Mouse (Mus musculus) forebrain, embryonic 15.5 days (tissue): ENCODE data around the gene AC134908.4. TPM values are rescaled to one million over a fixed set of nuclear protein-coding genes. Genes with fewer than 3 reads are reported as not detected.

ENCODE experiments used
- ATAC-seq: fragments of 200-750 bp; cut with Nextera tagmentation; replicated peaks from 2 replicates; pipeline ENCODE4 v1.8.0; 2017; ENCODE audit warnings: mild to moderate bottlenecking, moderate TSS enrichment, moderate library complexity
- H3K27ac ChIP-seq: fragments of 300-500 bp; sonication (generic); replicated peaks from 2 replicates; pipeline ENCODE4 v1.5.1; 2015; ENCODE audit warnings: mild to moderate bottlenecking, inconsistent platforms
- H3K27me3 ChIP-seq: fragments of 300-500 bp; sonication (generic); 2 replicates; pipeline ENCODE4 v1.6.1; 2015; ENCODE audit warnings: inconsistent platforms
- H3K36me3 ChIP-seq: fragments of 300-500 bp; sonication (generic); 2 replicates; pipeline ENCODE4 v1.6.1; 2015; ENCODE audit warnings: mild to moderate bottlenecking, inconsistent platforms
- H3K4me1 ChIP-seq: fragments of 300-500 bp; sonication (generic); 2 replicates; pipeline ENCODE4 v1.6.1; 2015; ENCODE audit warnings: inconsistent platforms
- H3K4me2 ChIP-seq: fragments of 300-500 bp; sonication (generic); replicated peaks from 2 replicates; pipeline ENCODE4 v1.6.1; 2015; ENCODE audit warnings: mild to moderate bottlenecking, inconsistent platforms
- H3K4me3 ChIP-seq: fragments of 300-500 bp; sonication (generic); 2 replicates; pipeline ENCODE4 v1.5.1; 2015; ENCODE audit warnings: mild to moderate bottlenecking, inconsistent platforms
- H3K9ac ChIP-seq: fragments of 300-500 bp; sonication (generic); replicated peaks from 2 replicates; pipeline ENCODE4 v1.6.1; 2015; ENCODE audit warnings: mild to moderate bottlenecking, inconsistent platforms
- H3K9me3 ChIP-seq: fragments of 300-500 bp; sonication (generic); 2 replicates; pipeline ENCODE4 v1.6.1; 2016; ENCODE audit warnings: inconsistent platforms
- WGBS: fragments of 180-500 bp; shearing (Covaris S2); methylation state at CpG from one replicate; pipeline ENCODE4 v1.1.7; 2015; ENCODE audit warnings: mixed read lengths; 5-methylcytosine and 5-hydroxymethylcytosine counted together
- polyA plus RNA-seq: library from polyadenylated mRNA; unstranded; fragments of >200 nt; fragmentation: Nextera tagmentation; extraction: Ambion mirVana; gene quantifications from 2 replicates; pipeline ENCODE4 v1.2.1, GENCODE M21; 2015

Gene AC134908.4
- polyA plus RNA-seq, 1 experiment from 2014 or later: not detected

DNA sequence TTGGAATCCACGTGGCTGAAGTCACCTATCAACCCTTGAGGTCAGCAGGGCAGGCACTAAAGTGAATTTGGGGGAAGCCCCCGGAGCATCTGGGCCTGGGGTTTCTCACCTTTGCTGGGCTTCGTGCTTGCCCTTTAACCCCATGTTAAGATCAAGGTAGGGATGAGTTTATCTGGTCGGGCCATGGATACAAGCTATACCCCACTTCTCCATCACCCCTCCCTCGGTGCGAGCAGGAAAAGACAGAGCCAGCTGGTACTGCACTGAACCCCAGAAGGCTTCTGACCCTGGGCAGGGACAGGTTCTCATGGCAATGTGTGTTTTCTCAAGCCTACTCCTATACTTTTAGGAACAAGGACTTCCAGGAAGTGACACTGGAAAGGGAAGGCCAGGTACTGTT lies 14.1 kb downstream of the AC134908.4 start:
- H3K27me3 ChIP-seq: no peaks in the 10 kb centered on the region
- H3K9me3 ChIP-seq: no peaks in the 10 kb centered on the region
- no peak for ATAC-seq
- no peak overlapping the region for H3K4me3 ChIP-seq
- no peak overlapping the region for H3K27ac ChIP-seq
- 86% methylated on average over 6 of the region's 6 CpGs for WGBS
- H3K36me3 ChIP-seq: peaks cover 43% of the 10 kb centered on the region
- peaks cover 21% of the 10 kb centered on the region for H3K4me1 ChIP-seq
- H3K9ac ChIP-seq: no peak overlapping the region
- H3K4me2 ChIP-seq: no peak overlapping the region

DNA sequence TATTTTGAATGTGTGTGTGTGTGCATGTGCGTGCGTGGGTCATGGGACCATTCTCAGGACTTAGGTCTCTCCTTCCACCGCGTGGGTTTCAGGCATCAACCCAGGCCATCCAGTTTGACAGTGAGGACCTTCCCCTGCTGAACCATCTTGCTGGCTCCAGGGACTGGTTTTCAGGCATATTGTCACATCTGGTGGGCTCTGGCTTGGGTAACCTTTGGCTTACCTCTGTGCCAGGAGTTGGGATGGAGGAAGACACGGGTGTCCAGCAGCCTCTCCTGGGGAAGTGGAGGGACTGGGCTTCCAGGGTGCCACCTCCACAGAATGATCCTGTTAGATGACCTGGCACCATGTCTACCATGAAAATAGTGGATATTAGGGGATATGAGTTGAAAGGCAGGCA lies 17.5 kb downstream of the AC134908.4 start:
- H3K27ac ChIP-seq: no peak overlapping the region
- peaks cover 14% of the 10 kb centered on the region for H3K4me1 ChIP-seq
- 94% methylated on average over 5 of the region's 5 CpGs for WGBS
- no peak for ATAC-seq
- peaks cover 37% of the 10 kb centered on the region for H3K36me3 ChIP-seq
- H3K4me3 ChIP-seq: no peak overlapping the region
- no peak overlapping the region for H3K9ac ChIP-seq
- no peaks in the 10 kb centered on the region for H3K9me3 ChIP-seq
- no peaks in the 10 kb centered on the region for H3K27me3 ChIP-seq
- no peak overlapping the region for H3K4me2 ChIP-seq

DNA sequence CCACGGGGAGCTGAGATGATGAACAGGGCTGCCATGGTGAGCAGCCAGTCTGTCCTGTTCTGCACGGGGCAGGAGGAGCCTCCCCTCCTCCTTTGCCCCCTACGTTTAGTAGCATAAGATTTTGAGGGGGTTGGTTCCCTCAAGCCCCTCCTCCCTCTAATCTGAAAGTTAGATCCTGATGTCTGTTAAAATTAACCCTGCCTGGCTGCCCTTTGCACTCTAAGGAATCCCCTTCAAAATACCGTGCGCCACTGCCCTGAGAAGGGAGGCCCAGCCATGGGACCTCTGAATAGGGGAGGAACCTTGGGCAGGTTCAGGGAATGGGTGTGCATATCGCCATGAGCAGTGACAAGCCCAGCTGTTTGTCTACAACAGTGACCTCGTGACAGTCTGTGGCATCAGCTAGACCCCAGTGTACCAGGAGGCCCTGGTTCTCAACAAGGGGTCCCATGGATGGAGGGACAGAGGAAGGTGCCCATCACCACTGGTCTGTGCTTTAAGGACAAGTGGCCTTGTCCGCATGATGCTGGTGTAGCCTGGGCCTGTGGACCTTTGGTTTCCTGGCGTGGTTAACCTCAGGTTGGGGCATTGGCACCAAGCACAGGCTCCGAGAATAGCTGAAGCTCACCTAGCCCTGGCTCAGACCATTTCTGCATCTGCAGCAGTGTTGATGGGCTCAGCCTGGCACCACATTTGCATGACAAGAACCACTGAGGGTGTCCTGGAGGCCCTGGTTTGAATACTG lies 20.0 kb downstream of the AC134908.4 start:
- WGBS: 78% methylated on average over 10 of the region's 10 CpGs
- no peaks in the 10 kb centered on the region for H3K27me3 ChIP-seq
- H3K36me3 ChIP-seq: peaks cover 13% of the 10 kb centered on the region
- no peaks in the 10 kb centered on the region for H3K9me3 ChIP-seq
- no peak overlapping the region for H3K27ac ChIP-seq
- peaks cover 14% of the 10 kb centered on the region for H3K4me1 ChIP-seq
- no peak overlapping the region for H3K4me3 ChIP-seq
- no peak for ATAC-seq
- no peak overlapping the region for H3K9ac ChIP-seq
- no peak overlapping the region for H3K4me2 ChIP-seq

DNA sequence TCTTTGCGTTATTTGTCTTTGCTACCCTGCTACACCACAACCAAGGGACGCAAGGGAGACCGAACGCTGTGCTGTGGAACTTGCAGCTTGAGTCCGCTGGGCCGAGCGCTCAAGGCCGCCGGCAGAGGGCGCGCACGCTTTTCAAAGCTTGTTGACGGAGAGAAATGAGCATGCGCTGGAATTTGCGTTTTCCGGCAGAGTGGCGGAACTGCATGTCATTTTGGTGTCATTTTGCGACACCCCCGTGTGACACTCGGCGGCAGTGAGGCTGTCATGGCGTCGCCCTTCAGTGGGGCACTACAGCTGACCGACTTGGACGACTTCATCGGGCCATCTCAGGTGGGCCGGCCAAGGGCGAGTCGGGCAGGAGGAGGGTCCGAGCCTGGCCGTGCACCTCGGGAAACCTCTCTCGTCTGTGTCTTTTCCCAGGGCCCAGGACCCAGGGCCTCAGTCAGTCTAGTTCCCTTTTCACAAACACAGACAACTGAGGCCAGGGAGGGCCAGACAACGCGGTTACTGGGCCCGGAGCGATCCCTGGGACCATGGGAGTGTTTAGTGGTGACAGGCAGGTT lies 21.8 kb downstream of the AC134908.4 start, which contains the start of gene Narfl:
Gene Narfl (plus strand): TSS at position 228 of the 572 bp plus-strand sequence.
- under 1% methylated on average over 37 of the region's 37 CpGs for WGBS
- Histone ChIP-seq H3K4me2 (peak within 1 kb of the TSS; percentile 72), H3K36me3 (peaks cover 3% of the 10 kb centered on the region; the same call in 1 of the 2 replicates), H3K27ac (no peak within 1 kb of the TSS), H3K27me3 (no peaks in the 10 kb centered on the region), H3K9ac (peak within 1 kb of the TSS; percentile 78), H3K4me3 (peak within 1 kb of the TSS; percentile 68), H3K4me1 (peaks cover 14% of the 10 kb centered on the region), H3K9me3 (no peaks in the 10 kb centered on the region)
- ATAC-seq: peak; percentile 88

DNA sequence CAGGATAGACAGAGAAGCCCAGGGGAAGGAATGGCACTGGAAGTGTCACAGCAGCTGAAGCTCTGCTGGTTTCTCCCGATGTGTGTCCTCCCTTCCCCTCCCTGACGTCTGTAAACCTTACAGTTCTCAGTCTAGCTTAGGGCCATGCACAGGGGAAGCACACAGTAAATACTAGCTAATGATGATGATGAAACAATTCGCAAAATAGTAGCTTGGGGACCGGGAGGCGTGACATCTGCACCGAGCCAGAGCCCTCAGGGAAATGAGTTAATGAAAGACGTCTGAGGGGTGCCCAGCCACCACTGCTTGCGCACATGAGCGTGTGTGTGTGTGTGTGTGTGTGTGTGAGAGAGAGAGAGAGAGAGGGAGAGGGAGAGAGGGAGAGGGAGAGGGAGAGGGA lies 26.1 kb downstream of the AC134908.4 start:
- no peaks in the 10 kb centered on the region for H3K36me3 ChIP-seq
- H3K4me1 ChIP-seq: peaks cover 13% of the 10 kb centered on the region
- ATAC-seq: no peak
- no peaks in the 10 kb centered on the region for H3K9me3 ChIP-seq
- H3K4me3 ChIP-seq: no peak overlapping the region
- no peak overlapping the region for H3K9ac ChIP-seq
- no peak overlapping the region for H3K27ac ChIP-seq
- WGBS: 50% methylated on average over 9 of the region's 9 CpGs
- no peaks in the 10 kb centered on the region for H3K27me3 ChIP-seq
- H3K4me2 ChIP-seq: no peak overlapping the region

DNA sequence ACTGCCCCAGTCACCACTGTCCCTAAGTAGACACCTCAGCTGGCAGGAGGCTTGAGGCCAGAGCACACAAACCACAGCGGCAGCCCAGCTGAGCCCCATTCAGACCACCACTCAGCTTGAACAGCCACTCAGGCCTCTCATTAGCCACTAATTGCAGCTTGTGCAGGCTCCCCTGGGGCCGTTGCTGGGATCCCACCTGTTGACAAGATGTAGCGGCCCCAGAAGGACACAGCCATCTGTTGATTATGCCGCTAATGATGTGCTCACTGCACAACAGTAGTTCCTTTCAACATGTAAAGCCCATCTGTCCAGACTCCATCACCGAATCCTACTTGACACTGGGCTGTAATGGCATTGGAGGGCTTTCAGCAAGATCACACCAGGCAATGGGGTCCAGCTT lies 29.6 kb downstream of the AC134908.4 start:
- no peak overlapping the region for H3K4me3 ChIP-seq
- no peak overlapping the region for H3K9ac ChIP-seq
- H3K4me1 ChIP-seq: peaks cover 5% of the 10 kb centered on the region; the same call in 1 of the 2 replicates
- H3K4me2 ChIP-seq: no peak overlapping the region
- H3K27me3 ChIP-seq: no peaks in the 10 kb centered on the region
- H3K36me3 ChIP-seq: no peaks in the 10 kb centered on the region
- ATAC-seq: no peak
- H3K27ac ChIP-seq: no peak overlapping the region
- H3K9me3 ChIP-seq: no peaks in the 10 kb centered on the region
- 10% methylated on average over 5 of the region's 5 CpGs for WGBS

DNA sequence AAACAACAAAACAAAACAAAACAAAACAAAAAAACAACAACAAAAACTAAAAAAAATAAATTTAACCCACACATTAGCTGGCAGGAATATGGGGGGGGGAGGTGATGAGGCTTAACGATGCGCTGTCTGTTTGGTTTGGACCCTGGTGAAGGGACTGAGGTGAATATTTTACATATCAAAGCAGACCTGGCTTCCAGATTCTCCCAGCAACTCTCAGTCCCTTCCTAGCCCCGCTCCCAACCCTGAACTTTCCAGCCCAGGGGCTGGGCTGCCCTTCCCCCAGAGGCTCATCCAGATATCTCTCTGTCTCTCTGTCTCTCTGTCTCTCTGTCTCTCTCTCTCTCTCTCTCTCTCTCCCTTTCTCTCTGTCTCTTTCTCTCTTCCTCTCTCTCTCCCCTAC lies 32.9 kb downstream of the AC134908.4 start:
- Histone ChIP-seq H3K9me3 (no peaks in the 10 kb centered on the region), H3K4me2 (no peak overlapping the region), H3K36me3 (no peaks in the 10 kb centered on the region), H3K4me1 (peaks cover 5% of the 10 kb centered on the region; the same call in 1 of the 2 replicates), H3K27ac (no peak overlapping the region), H3K9ac (no peak overlapping the region), H3K27me3 (no peaks in the 10 kb centered on the region), H3K4me3 (no peak overlapping the region)
- WGBS: 52% methylated on average over 3 of the region's 3 CpGs
- no peak for ATAC-seq

DNA sequence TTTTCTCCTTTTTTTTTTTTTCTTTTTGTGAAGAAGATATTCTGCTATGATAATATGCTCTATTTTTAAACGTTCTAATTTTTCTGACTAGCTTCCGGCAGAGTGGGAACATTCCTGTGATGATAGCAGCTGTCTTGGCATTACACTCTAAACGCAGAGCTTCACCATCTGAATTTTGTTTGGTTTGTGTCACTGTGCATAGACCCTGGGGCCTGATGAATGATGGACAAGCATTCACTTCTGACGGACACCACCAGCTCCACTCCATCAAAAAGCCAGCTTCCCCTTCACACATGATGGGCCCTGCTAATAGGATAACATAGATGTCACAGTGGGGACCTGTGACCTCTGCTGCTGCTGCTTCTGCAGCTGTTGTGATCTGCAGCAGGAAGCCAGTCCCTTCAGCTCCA lies 33.9 kb downstream of the AC134908.4 start:
- H3K27ac ChIP-seq: no peak overlapping the region
- no peak for ATAC-seq
- no peaks in the 10 kb centered on the region for H3K36me3 ChIP-seq
- no peak overlapping the region for H3K4me3 ChIP-seq
- peaks cover 5% of the 10 kb centered on the region; the same call in 1 of the 2 replicates for H3K4me1 ChIP-seq
- no peaks in the 10 kb centered on the region for H3K9me3 ChIP-seq
- H3K4me2 ChIP-seq: no peak overlapping the region
- H3K27me3 ChIP-seq: no peaks in the 10 kb centered on the region
- no peak overlapping the region for H3K9ac ChIP-seq
- WGBS: 58% methylated on average over 4 of the region's 4 CpGs

DNA sequence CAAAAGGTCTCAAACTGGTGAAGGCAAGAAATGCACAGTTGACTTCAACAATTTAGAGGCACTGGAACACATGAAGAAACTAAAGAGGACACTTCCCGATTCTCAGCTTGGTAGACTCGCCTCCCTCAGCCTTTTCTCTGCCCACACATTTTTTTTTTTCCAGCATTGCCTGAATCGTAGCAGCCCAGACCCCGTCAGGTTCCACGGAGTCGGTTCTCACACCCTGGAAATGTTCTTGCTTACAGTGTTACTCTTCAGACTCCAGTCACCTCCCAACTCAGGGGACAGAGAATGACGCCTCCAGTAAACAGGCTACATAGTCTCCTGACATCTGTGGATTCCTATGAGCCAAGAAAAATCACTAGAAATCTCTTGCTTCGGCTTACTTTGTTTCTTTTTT lies 35.3 kb downstream of the AC134908.4 start:
- Histone ChIP-seq H3K9me3 (no peaks in the 10 kb centered on the region), H3K4me3 (no peak overlapping the region), H3K27me3 (no peaks in the 10 kb centered on the region), H3K4me1 (no peaks in the 10 kb centered on the region), H3K9ac (no peak overlapping the region), H3K36me3 (no peaks in the 10 kb centered on the region), H3K27ac (no peak overlapping the region), H3K4me2 (no peak overlapping the region)
- ATAC-seq: no peak
- WGBS: 81% methylated on average over 8 of the region's 8 CpGs

DNA sequence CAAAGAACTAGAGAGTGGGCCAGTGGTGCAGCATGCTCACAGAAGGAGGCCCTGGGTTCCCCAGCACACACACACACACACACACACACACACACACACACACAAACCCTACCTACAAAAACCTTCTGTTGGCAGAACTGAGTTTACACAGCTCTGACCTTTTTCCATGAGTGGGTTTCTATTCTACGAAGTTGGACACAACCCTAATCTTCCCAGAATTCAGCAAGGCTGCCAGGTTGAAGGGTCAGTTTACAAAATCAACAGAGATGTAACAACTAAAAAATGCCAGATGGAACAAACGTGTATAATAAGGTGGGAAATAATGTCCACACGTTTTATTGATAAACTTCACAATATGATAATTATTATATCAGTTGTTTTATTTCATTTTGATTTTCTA lies 37.8 kb downstream of the AC134908.4 start:
- no peak for ATAC-seq
- Histone ChIP-seq H3K27ac (no peak overlapping the region), H3K4me2 (no peak overlapping the region), H3K9ac (no peak overlapping the region), H3K27me3 (no peaks in the 10 kb centered on the region), H3K4me3 (no peak overlapping the region), H3K36me3 (no peaks in the 10 kb centered on the region), H3K9me3 (no peaks in the 10 kb centered on the region), H3K4me1 (no peaks in the 10 kb centered on the region)
- 81% methylated on average over 3 of the region's 3 CpGs for WGBS

DNA sequence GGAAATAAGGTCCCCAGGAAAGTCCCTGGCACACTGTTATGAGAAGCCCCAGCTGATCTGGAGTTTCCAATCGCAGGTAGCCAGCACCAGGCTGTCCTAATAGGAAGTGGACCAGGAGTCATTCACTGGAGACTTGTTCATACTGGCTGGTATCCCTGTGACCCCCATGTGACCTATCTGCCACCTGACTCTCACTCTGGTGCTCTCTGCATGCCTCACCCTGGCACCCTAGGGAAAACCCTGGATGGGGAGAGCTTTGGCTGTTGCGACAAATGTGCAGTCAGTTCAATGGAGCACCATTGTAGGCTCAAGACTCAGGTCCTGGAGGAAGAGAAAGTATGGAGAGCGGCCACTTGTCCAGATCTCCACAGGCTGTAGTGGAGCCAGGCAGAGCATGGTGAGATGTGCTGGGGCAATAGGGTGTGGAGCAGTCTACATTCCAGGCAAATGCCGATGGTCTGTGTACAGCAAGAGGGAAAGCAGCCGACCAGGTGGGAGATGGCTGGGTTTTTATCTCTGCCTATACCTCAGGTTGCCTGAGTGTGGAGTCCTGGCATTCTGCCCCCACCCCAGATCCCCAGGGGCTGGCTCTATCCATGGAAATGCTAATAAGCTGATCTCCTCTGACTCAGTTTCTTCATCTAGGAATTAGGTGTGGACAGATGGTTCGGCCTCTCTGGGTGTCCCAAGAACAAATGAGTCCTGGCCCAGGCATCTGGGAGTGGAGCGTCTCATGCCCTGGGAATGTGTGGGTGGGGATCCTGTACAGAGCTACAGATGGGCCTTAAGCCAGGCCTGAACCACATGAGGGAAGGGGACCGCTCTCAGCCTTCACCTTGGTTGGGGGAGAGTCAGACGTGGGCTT lies 38.8 kb downstream of the AC134908.4 start:
- WGBS: 78% methylated on average over 9 of the region's 9 CpGs
- H3K36me3 ChIP-seq: no peaks in the 10 kb centered on the region
- H3K9ac ChIP-seq: no peak overlapping the region
- H3K27ac ChIP-seq: no peak overlapping the region
- peaks cover 1% of the 10 kb centered on the region; the same call in 1 of the 2 replicates for H3K4me1 ChIP-seq
- no peak overlapping the region for H3K4me3 ChIP-seq
- no peaks in the 10 kb centered on the region for H3K9me3 ChIP-seq
- no peak overlapping the region for H3K4me2 ChIP-seq
- ATAC-seq: no peak
- no peaks in the 10 kb centered on the region for H3K27me3 ChIP-seq
